Comparison of ENCODE assay signal across 10 mouse cellular contexts in the genomic region with DNA sequence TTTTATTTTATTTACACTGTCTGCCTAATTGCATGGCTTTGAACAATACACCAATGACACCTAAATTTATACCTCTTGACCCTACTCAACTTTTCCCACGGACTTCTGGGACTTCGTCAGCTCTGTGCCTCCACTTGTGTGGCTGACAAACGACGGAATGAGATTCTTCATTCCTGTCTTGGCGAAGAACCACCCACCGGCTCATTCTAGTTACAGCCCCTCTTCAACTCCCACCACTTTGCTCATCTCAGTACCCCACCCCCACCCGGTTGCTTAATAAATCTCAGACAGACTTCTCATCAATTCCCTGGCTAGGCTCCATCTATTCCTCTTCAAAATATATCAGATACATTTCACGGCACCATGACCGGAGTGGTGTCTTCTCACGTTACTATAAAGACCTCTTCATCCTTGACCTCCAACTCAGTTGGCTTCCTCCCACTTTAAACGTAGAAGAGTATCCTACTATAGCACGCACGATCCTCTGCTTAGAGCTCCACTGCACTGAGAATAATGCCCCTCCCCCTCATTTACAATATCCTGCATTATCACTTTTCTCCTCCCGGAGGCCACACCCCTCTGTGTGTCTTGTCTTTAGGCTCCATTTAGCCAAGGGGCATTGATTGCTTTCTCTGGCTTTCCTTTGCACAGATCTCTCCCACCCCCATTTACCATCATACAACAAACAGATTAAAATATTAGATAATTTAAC. TPM values are rescaled to one million over a fixed set of nuclear protein-coding genes. Genes with fewer than 3 reads are reported as not detected.
DNase-seq lines count a peak whose midpoint lies in the region; ATAC-seq and TF ChIP-seq lines count a peak whose summit lies in the region.
"Had no signal": no experiment of that assay in that cellular context is flagged by ENCODE, and none has a peak within 500 bp of the region (broad histone marks: within the 10 kb centered on the region; RNA-seq: fewer than 3 reads in every experiment).

No protein-coding gene starts in this region.

- no peaks in the 10 kb centered on the region for H3K27me3 ChIP-seq in heart, embryonic 14.5 days (ENCODE audit: control insufficient read depth, insufficient read depth, low read length)
- no peaks in the 10 kb centered on the region for H3K27me3 ChIP-seq in heart, adult 2 months (ENCODE audit: control insufficient read depth, insufficient read depth, low read length)
- peaks cover 22% of the 10 kb centered on the region for H3K27me3 ChIP-seq in embryonic facial prominence, embryonic 10.5 days (replicated peaks; ENCODE audit: low read depth, poor library complexity, severe bottlenecking)
- H3K27me3 ChIP-seq in hindbrain, embryonic 16.5 days (replicated peaks; ENCODE audit: control insufficient read depth, insufficient read depth, low read length), result no peaks in the 10 kb centered on the region
- H3K27me3 ChIP-seq in midbrain, postnatal 0 days (ENCODE audit: insufficient read depth, low read length), result no peaks in the 10 kb centered on the region

- H3K79me2 ChIP-seq in heart, adult 2 months (replicated peaks; ENCODE audit: control insufficient read depth, insufficient read depth, low read length), result no peaks in the 10 kb centered on the region

- H3K27ac ChIP-seq in heart, embryonic 14.5 days (replicated peaks in 1 of 2; ENCODE audit: control insufficient read depth in 1 of 2, insufficient read depth in 1 of 2, low read depth in 2 of 2, low read length in 2 of 2), result no peak overlapping the region
- no peak overlapping the region for H3K27ac ChIP-seq in heart, adult 2 months
- no peak overlapping the region for H3K27ac ChIP-seq in embryonic facial prominence, embryonic 10.5 days (replicated peaks)
- H3K27ac ChIP-seq in hindbrain, embryonic 16.5 days (ENCODE audit: low read depth, low read length), result no peak overlapping the region
- H3K27ac ChIP-seq in midbrain, postnatal 0 days (ENCODE audit: low read depth, low read length), result no peak overlapping the region

- H3K4me2 ChIP-seq in heart, embryonic 14.5 days (ENCODE audit: low read length), result peak overlapping the region; percentile 63
- peak overlapping the region; percentile 83 for H3K4me2 ChIP-seq in hindbrain, embryonic 16.5 days (ENCODE audit: low read length)
- peak overlapping the region; percentile 75 for H3K4me2 ChIP-seq in midbrain, postnatal 0 days (ENCODE audit: low read depth, low read length, poor library complexity, severe bottlenecking)

- TF ChIP-seq CTCF in heart, adult 2 months (IDR thresholded peaks at IDR 0.05), result no peak
- TF ChIP-seq CTCF in midbrain, postnatal 0 days (IDR thresholded peaks at IDR 0.05), result no peak

- no peak for DNase-seq in heart, adult 2 months
- peak; percentile 18 for DNase-seq in embryonic facial prominence, embryonic 10.5 days (ENCODE audit: low spot score)
- peak; percentile 19 for DNase-seq in midbrain, postnatal 0 days (ENCODE audit: low spot score)
- no peak for DNase-seq in B cell, adult 2 months
- no peak for DNase-seq in gastrocnemius, postnatal 36 days
- DNase-seq in left cerebral cortex, postnatal 14 days (ENCODE audit: low spot score in 2 of 2), result no peak

- no peak for ATAC-seq in heart, embryonic 14.5 days (ENCODE audit: insufficient number of reproducible peaks, insufficient read depth, low FRiP score, low read depth)
- peak; percentile 32 for ATAC-seq in hindbrain, embryonic 16.5 days
- peak; percentile 42; the same call in 1 of the 2 replicates for ATAC-seq in midbrain, postnatal 0 days (ENCODE audit: low FRiP score)

- intact Hi-C loops in heart, adult 2 months (cut with DNase I), result loop anchor here (5.0 kb wide), 1 partner anchor 135 kb away; a partner anchor contains a TSS
- intact Hi-C loops in gastrocnemius, postnatal 36 days (cut with DNase I), result no loop called here
- intact Hi-C loops in left cerebral cortex, postnatal 14 days (cut with DNase I), result no loop called here

- no peak overlapping the region for H3K9ac ChIP-seq in heart, embryonic 14.5 days (ENCODE audit: low read length)
- H3K9ac ChIP-seq in heart, adult 2 months (ENCODE audit: low read depth, low read length), result no peak overlapping the region
- H3K9ac ChIP-seq in hindbrain, embryonic 16.5 days (ENCODE audit: low read depth, low read length), result peak overlapping the region; percentile 63
- no peak overlapping the region for H3K9ac ChIP-seq in midbrain, postnatal 0 days (replicated peaks; ENCODE audit: low read length, poor library complexity, severe bottlenecking)

- WGBS in heart, embryonic 14.5 days, result 38% methylated on average over 14 of the region's 14 CpGs
- 43% methylated on average over 14 of the region's 14 CpGs for whole genome bisulfite sequencing in heart, adult 2 months
- WGBS in embryonic facial prominence, embryonic 10.5 days, result 39% methylated on average over 14 of the region's 14 CpGs
- 15% methylated on average over 14 of the region's 14 CpGs for WGBS in hindbrain, embryonic 16.5 days
- 40% methylated on average over 14 of the region's 14 CpGs for WGBS in midbrain, postnatal 0 days

- TF ChIP-seq EP300 in heart, adult 2 months (IDR thresholded peaks at IDR 0.05; ENCODE audit: insufficient read depth, low read depth, low read length), result no peak

- H3K4me3 ChIP-seq in heart, embryonic 14.5 days (ENCODE audit: control insufficient read depth in 1 of 2, insufficient read depth in 1 of 2, low read depth in 1 of 2, low read length in 2 of 2), result 0 out of 4 replicates have a peak overlapping the region, but pooled peaks of 1 of the 2 experiments have one; percentile 31
- no peak overlapping the region for H3K4me3 ChIP-seq in heart, adult 2 months
- H3K4me3 ChIP-seq in embryonic facial prominence, embryonic 10.5 days, result peak overlapping the region; percentile 52
- H3K4me3 ChIP-seq in hindbrain, embryonic 16.5 days (ENCODE audit: low read length), result peak overlapping the region; percentile 48
- peak overlapping the region; percentile 35; the same call in 1 of the 2 replicates for H3K4me3 ChIP-seq in midbrain, postnatal 0 days (ENCODE audit: low read depth, low read length)

- no peaks in the 10 kb centered on the region for H3K9me3 ChIP-seq in heart, embryonic 14.5 days (ENCODE audit: control insufficient read depth, low read length)
- H3K9me3 ChIP-seq in embryonic facial prominence, embryonic 10.5 days, result no peaks in the 10 kb centered on the region
- H3K9me3 ChIP-seq in hindbrain, embryonic 16.5 days (ENCODE audit: control insufficient read depth, low read length), result no peaks in the 10 kb centered on the region
- H3K9me3 ChIP-seq in midbrain, postnatal 0 days (ENCODE audit: low read length), result no peaks in the 10 kb centered on the region

- H3K36me3 ChIP-seq in heart, embryonic 14.5 days (ENCODE audit: control insufficient read depth, insufficient read depth, low read length), result no peaks in the 10 kb centered on the region
- no peaks in the 10 kb centered on the region for H3K36me3 ChIP-seq in heart, adult 2 months (ENCODE audit: control insufficient read depth, insufficient read depth, low read length)
- no peaks in the 10 kb centered on the region for H3K36me3 ChIP-seq in embryonic facial prominence, embryonic 10.5 days (replicated peaks)
- H3K36me3 ChIP-seq in hindbrain, embryonic 16.5 days (ENCODE audit: control insufficient read depth, insufficient read depth, low read length), result no peaks in the 10 kb centered on the region
- H3K36me3 ChIP-seq in midbrain, postnatal 0 days (ENCODE audit: insufficient read depth, low read length), result no peaks in the 10 kb centered on the region

- no peak for TF ChIP-seq POLR2A in heart, adult 2 months (IDR thresholded peaks at IDR 0.05; ENCODE audit: insufficient read depth, low read depth, low read length)

- H3K4me1 ChIP-seq in heart, embryonic 14.5 days (ENCODE audit: control insufficient read depth in 2 of 2, insufficient read depth in 2 of 2, low read length in 2 of 2), result peaks cover 0 to 2% of the 10 kb centered on the region in 2 experiments; a peak in 1 of 4 replicates
- no peaks in the 10 kb centered on the region for H3K4me1 ChIP-seq in heart, adult 2 months (ENCODE audit: control insufficient read depth, insufficient read depth, low read length)
- peaks cover 22% of the 10 kb centered on the region for H3K4me1 ChIP-seq in embryonic facial prominence, embryonic 10.5 days
- H3K4me1 ChIP-seq in hindbrain, embryonic 16.5 days (ENCODE audit: control insufficient read depth, insufficient read depth, low read depth, low read length), result peaks cover 15% of the 10 kb centered on the region
- no peaks in the 10 kb centered on the region for H3K4me1 ChIP-seq in midbrain, postnatal 0 days (ENCODE audit: insufficient read depth, low read length)

RNA-seq across cellular contexts. Expression of a gene that starts 15.2 kb away (rescaled TPM):
- not detected in 2 replicates for polyA plus RNA-seq in heart, embryonic 14.5 days (2014; fragmentation: Nextera tagmentation; extraction: Ambion mirVana)
- not detected for total RNA-seq in heart, adult 2 months (2021)
- not detected in 2 replicates for polyA plus RNA-seq in heart, adult 2 months (2012; rRNA removed)
- polyA plus RNA-seq in embryonic facial prominence, embryonic 10.5 days (2016; fragmentation: Nextera tagmentation; extraction: Ambion mirVana), result 0.25 TPM in 1 of 2 replicates, not detected in the other
- 0.13 and 0.15 TPM in 2 replicates for polyA plus RNA-seq in hindbrain, embryonic 16.5 days (2015; fragmentation: Nextera tagmentation; extraction: Ambion mirVana)
- 0.16 TPM in 1 of 2 replicates, not detected in the other for total RNA-seq in midbrain, postnatal 0 days (2014; rRNA removed)
- 0.10 and 0.11 TPM in 2 replicates for polyA plus RNA-seq in midbrain, postnatal 0 days (2015; fragmentation: Nextera tagmentation; extraction: Ambion mirVana)
- not detected for total RNA-seq in gastrocnemius, postnatal 36 days (2021)
- not detected for total RNA-seq in left cerebral cortex, postnatal 14 days (2021)
- total RNA-seq: monocyte, adult 5-6 weeks had no signal
- polyA plus RNA-seq: large intestine, adult 2 months had no signal

RNA-seq across cellular contexts. Expression of a gene that starts 15.2 kb away (rescaled TPM):
- polyA plus RNA-seq in heart, embryonic 14.5 days (2014; fragmentation: Nextera tagmentation; extraction: Ambion mirVana), result 13.6 and 13.7 TPM in 2 replicates
- 10 to 100 TPM; 10.1 to 12.3 TPM for total RNA-seq in heart, adult 2 months (2021)
- polyA plus RNA-seq in heart, adult 2 months (2012; rRNA removed), result 22.0 and 38.1 TPM in 2 replicates
- polyA plus RNA-seq in embryonic facial prominence, embryonic 10.5 days (2016; fragmentation: Nextera tagmentation; extraction: Ambion mirVana), result 9.4 and 9.9 TPM in 2 replicates
- 8.4 and 9.5 TPM in 2 replicates for polyA plus RNA-seq in hindbrain, embryonic 16.5 days (2015; fragmentation: Nextera tagmentation; extraction: Ambion mirVana)
- total RNA-seq in midbrain, postnatal 0 days (2014; rRNA removed), result 1.8 and 3.3 TPM in 2 replicates
- 7.2 and 8.3 TPM in 2 replicates for polyA plus RNA-seq in midbrain, postnatal 0 days (2015; fragmentation: Nextera tagmentation; extraction: Ambion mirVana)
- 10 to 100 TPM; 30.8 to 31.8 TPM for total RNA-seq in gastrocnemius, postnatal 36 days (2021)
- 1 to 10 TPM; 5.4 to 5.6 TPM for total RNA-seq in left cerebral cortex, postnatal 14 days (2021)

RNA-seq across cellular contexts. Expression of a gene that starts 27.2 kb away (rescaled TPM):
- 0.12 TPM in 1 of 2 replicates, not detected in the other for polyA plus RNA-seq in heart, embryonic 14.5 days (2014; fragmentation: Nextera tagmentation; extraction: Ambion mirVana)
- under 1 TPM; 0.30 to 0.34 TPM for total RNA-seq in heart, adult 2 months (2021)
- polyA plus RNA-seq in heart, adult 2 months (2012; rRNA removed), result 0.97 and 1.3 TPM in 2 replicates
- polyA plus RNA-seq in embryonic facial prominence, embryonic 10.5 days (2016; fragmentation: Nextera tagmentation; extraction: Ambion mirVana), result not detected in 2 replicates
- polyA plus RNA-seq in hindbrain, embryonic 16.5 days (2015; fragmentation: Nextera tagmentation; extraction: Ambion mirVana), result not detected in 2 replicates
- not detected in 2 replicates for total RNA-seq in midbrain, postnatal 0 days (2014; rRNA removed)
- polyA plus RNA-seq in midbrain, postnatal 0 days (2015; fragmentation: Nextera tagmentation; extraction: Ambion mirVana), result not detected in 2 replicates
- not detected for total RNA-seq in gastrocnemius, postnatal 36 days (2021)
- total RNA-seq in left cerebral cortex, postnatal 14 days (2021), result not detected

Comparison
In these comparisons a context has a peak if more than half of its experiments do, and no peak if none do; other contexts are left out.
1. DNase-seq: peak in embryonic facial prominence, embryonic 10.5 days (single experiment) and midbrain, postnatal 0 days (single experiment); none in heart, adult 2 months (0 of 2), B cell, adult 2 months (0 of 2), gastrocnemius, postnatal 36 days (0 of 2) and left cerebral cortex, postnatal 14 days (0 of 2).
2. Peak in every context shown above with its lines, with median percentiles within 50 percentile points of each other: H3K4me2 ChIP-seq.